Mouse (Mus musculus) hindbrain, embryonic 14.5 days (tissue): ENCODE data around the gene Efhd2. TPM values are rescaled to one million over a fixed set of nuclear protein-coding genes. Genes with fewer than 3 reads are reported as not detected.
A peak's percentile ranks its signal among the peaks of the same experiment; 100 is the strongest.

Experiments
- ATAC-seq: fragments of 200-750 bp; cut with Nextera tagmentation; 2 replicates; pipeline ENCODE4 v1.8.0; 2017; ENCODE audit warnings: moderate number of reproducible peaks, mild to moderate bottlenecking, moderate TSS enrichment, moderate library complexity; ENCODE audit not compliant: low FRiP score
- DNase-seq: peaks from one replicate; pipeline ENCODE4 v3.0.0-alpha.2; 2015; ENCODE audit warnings: low spot score
- H3K27ac ChIP-seq: fragments of 300-500 bp; sonication (generic); 2 replicates; pipeline ENCODE4 v1.5.1; 2014; ENCODE audit warnings: mild to moderate bottlenecking, moderate library complexity
- H3K27me3 ChIP-seq: fragments of 300-500 bp; sonication (generic); 2 replicates; pipeline ENCODE4 v1.6.1; 2014; ENCODE audit warnings: mild to moderate bottlenecking, low read length, mixed read lengths; ENCODE audit not compliant: control insufficient read depth, insufficient read depth
- H3K36me3 ChIP-seq: fragments of 300-500 bp; sonication (generic); replicated peaks from 2 replicates; pipeline ENCODE4 v1.6.1; 2014; ENCODE audit not compliant: control insufficient read depth, insufficient read depth
- H3K4me1 ChIP-seq: fragments of 300-500 bp; sonication (generic); replicated peaks from 2 replicates; pipeline ENCODE4 v1.6.1; 2014; ENCODE audit warnings: antibody characterized with exemption, low read length, mixed read lengths; ENCODE audit not compliant: control insufficient read depth, insufficient read depth
- H3K4me2 ChIP-seq: fragments of 300-500 bp; sonication (generic); replicated peaks from 2 replicates; pipeline ENCODE4 v1.6.1; 2014; ENCODE audit warnings: mild to moderate bottlenecking, moderate library complexity
- H3K4me3 ChIP-seq: fragments of 300-500 bp; sonication (generic); replicated peaks from 2 replicates; pipeline ENCODE4 v1.5.1; 2014; ENCODE audit warnings: mild to moderate bottlenecking, low read length
- H3K9ac ChIP-seq: fragments of 300-500 bp; sonication (generic); 2 replicates; pipeline ENCODE4 v1.6.1; 2014
- H3K9me3 ChIP-seq: fragments of 300-500 bp; sonication (generic); 2 replicates; pipeline ENCODE4 v1.6.1; 2016; ENCODE audit warnings: low read length; ENCODE audit not compliant: control insufficient read depth
- WGBS: fragments of 180-500 bp; shearing (Covaris S2); extraction: QIAGEN DNeasy Blood & Tissue Kit; methylation state at CpG from one replicate; pipeline ENCODE4 v1.1.7; 2014; 5-methylcytosine and 5-hydroxymethylcytosine counted together
- polyA plus RNA-seq: library from polyadenylated mRNA; unstranded; fragments of >200 nt; fragmentation: Nextera tagmentation; extraction: Ambion mirVana; gene quantifications from 2 replicates; pipeline ENCODE4 v1.2.1, GENCODE M21; 2014

Efhd2 gene
- polyA plus RNA-seq, 1 experiment from 2014 or later: 44.7 TPM

DNA sequence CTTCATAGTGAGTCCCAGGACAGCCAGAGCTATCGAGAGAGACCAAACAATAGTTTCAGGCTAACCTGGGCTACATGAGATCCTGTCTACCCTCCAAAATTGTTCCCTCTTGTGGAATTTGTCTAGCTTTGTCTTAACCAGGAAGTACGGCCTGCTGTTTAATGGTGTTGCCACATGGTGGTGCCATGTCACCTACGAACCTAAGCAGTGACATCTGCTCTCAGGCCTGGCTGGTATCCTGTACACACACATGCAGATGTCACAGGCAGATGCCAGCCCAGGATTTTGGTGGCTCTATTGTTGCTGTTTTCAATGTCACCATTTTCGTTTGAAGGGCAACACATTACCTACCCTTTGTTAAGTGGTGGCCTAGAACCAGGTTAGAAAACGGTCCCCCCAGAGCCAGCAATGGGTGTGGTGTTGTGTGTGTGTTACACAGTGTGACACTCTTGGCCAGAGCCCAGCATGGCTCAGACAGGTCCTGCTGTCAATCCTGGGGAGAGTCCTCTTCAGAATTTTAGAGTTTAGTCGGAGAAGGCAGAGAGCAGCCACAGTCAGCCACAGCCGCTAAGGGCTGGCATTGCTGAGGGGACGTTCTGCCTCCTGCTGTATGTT, 64.8 kb downstream of the Efhd2 start:
- H3K9me3 ChIP-seq: no peaks in the 10 kb centered on the region
- peak; percentile 61 for DNase-seq
- no peak overlapping the region for H3K9ac ChIP-seq
- no peak overlapping the region for H3K27ac ChIP-seq
- H3K27me3 ChIP-seq: no peaks in the 10 kb centered on the region
- H3K4me3 ChIP-seq: no peak overlapping the region
- H3K4me1 ChIP-seq: no peaks in the 10 kb centered on the region
- WGBS: 80% methylated on average over 8 of the region's 8 CpGs
- ATAC-seq: peak; percentile 66; the same call in 1 of the 2 replicates
- no peak overlapping the region for H3K4me2 ChIP-seq
- H3K36me3 ChIP-seq: peaks cover 96% of the 10 kb centered on the region

Other genes starting within 250 kb of the Efhd2 start
- 3.9 and 4.4 TPM in 2 replicates for gene Plekhm2, start 210.0 kb downstream of the Efhd2 start, polyA plus RNA-seq
- gene Rsc1a1, start 189.3 kb downstream of the Efhd2 start, polyA plus RNA-seq: 0.29 TPM in 1 of 2 replicates, not detected in the other
- gene Ddi2, start 151.5 kb downstream of the Efhd2 start, polyA plus RNA-seq: 12.0 and 12.1 TPM in 2 replicates
- 0.23 TPM in 1 of 2 replicates, not detected in the other for gene Agmat, start 128.2 kb downstream of the Efhd2 start, polyA plus RNA-seq
- 5.5 and 6.3 TPM in 2 replicates for gene Dnajc16, start 84.0 kb downstream of the Efhd2 start, polyA plus RNA-seq
- 17.6 and 18.7 TPM in 2 replicates for gene Casp9, start 81.3 kb downstream of the Efhd2 start, polyA plus RNA-seq
- gene Cela2a, start 48.8 kb downstream of the Efhd2 start, polyA plus RNA-seq: not detected in 2 replicates
- not detected in 2 replicates for gene Ctrc, start 28.6 kb downstream of the Efhd2 start, polyA plus RNA-seq
- gene Fhad1, start 140.2 kb upstream of the Efhd2 start, polyA plus RNA-seq: 3.6 and 5.4 TPM in 2 replicates
- 6.5 and 6.6 TPM in 2 replicates for gene Tmem51, start 209.4 kb upstream of the Efhd2 start, polyA plus RNA-seq